Mouse (Mus musculus): ENCODE measurements around the gene Gtpbp6. TPM values are rescaled to one million over a fixed set of nuclear protein-coding genes. Genes with fewer than 3 reads are reported as not detected.

Gene Gtpbp6
- polyA plus RNA-seq, 1 experiment from 2014 or later, result 10.0 TPM

- H3K27me3 ChIP-seq, result no peaks in the 10 kb centered on the region
- peak overlapping the region; percentile 94 for H3K27ac ChIP-seq
- peak overlapping the region; percentile 84 for H3K9ac ChIP-seq
- WGBS (ENCODE audit: insufficient replicate concordance), result 12% methylated on average over 41 of the region's 41 CpGs
- DNase-seq, result no peak
- H3K4me1 ChIP-seq (replicated peaks), result peaks cover 40% of the 10 kb centered on the region
- H3K9me3 ChIP-seq (replicated peaks), result no peaks in the 10 kb centered on the region
- H3K4me2 ChIP-seq, result peak overlapping the region; percentile 96
- no peak for ATAC-seq (ENCODE audit: low read depth)
- H3K36me3 ChIP-seq, result peaks cover 45% of the 10 kb centered on the region
- peak overlapping the region; percentile 83 for H3K4me3 ChIP-seq (replicated peaks)
Measured at GRCm38 (mm10) chr5:110106901-110107564, 964 bp downstream of the Gtpbp6 start.

GRCm38 (mm10) chr5:110106140-110106871, 1.7 kb downstream of the Gtpbp6 start:
- Histone ChIP-seq H3K27me3 (peaks cover 5% of the 10 kb centered on the region; the same call in 1 of the 2 replicates), H3K9me3 (replicated peaks) (no peaks in the 10 kb centered on the region), H3K9ac (peak overlapping the region; percentile 84), H3K36me3 (peaks cover 45% of the 10 kb centered on the region), H3K4me3 (replicated peaks) (peak overlapping the region; percentile 83), H3K4me1 (replicated peaks) (peaks cover 48% of the 10 kb centered on the region), H3K4me2 (peak overlapping the region; percentile 96), H3K27ac (no peak overlapping the region)
- 91% methylated on average over 26 of the region's 26 CpGs for WGBS (ENCODE audit: insufficient replicate concordance)
- DNase-seq (no peak), ATAC-seq (ENCODE audit: low read depth) (no peak)

- 88% methylated on average over 36 of the region's 36 CpGs for WGBS (ENCODE audit: insufficient replicate concordance)
- no peak overlapping the region for H3K9ac ChIP-seq
- no peak for DNase-seq
- peaks cover 51% of the 10 kb centered on the region for H3K4me1 ChIP-seq (replicated peaks)
- no peaks in the 10 kb centered on the region for H3K9me3 ChIP-seq (replicated peaks)
- no peak for ATAC-seq (ENCODE audit: low read depth)
- H3K27ac ChIP-seq, result no peak overlapping the region
- no peak overlapping the region for H3K4me2 ChIP-seq
- H3K36me3 ChIP-seq, result peaks cover 45% of the 10 kb centered on the region
- no peak overlapping the region for H3K4me3 ChIP-seq (replicated peaks)
- H3K27me3 ChIP-seq, result peaks cover 19% of the 10 kb centered on the region
Measured at GRCm38 (mm10) chr5:110104616-110105380, 3.2 kb downstream of the Gtpbp6 start.

GRCm38 (mm10) chr5:110103901-110104615, 3.9 kb downstream of the Gtpbp6 start:
- no peak for ATAC-seq (ENCODE audit: low read depth)
- Histone ChIP-seq H3K27ac (no peak overlapping the region), H3K9ac (no peak overlapping the region), H3K9me3 (replicated peaks) (no peaks in the 10 kb centered on the region), H3K4me2 (no peak overlapping the region), H3K4me3 (replicated peaks) (no peak overlapping the region), H3K4me1 (replicated peaks) (peaks cover 48% of the 10 kb centered on the region), H3K36me3 (peaks cover 45% of the 10 kb centered on the region), H3K27me3 (peaks cover 19% of the 10 kb centered on the region)
- WGBS (ENCODE audit: insufficient replicate concordance), result 86% methylated on average over 27 of the region's 27 CpGs
- DNase-seq, result no peak

GRCm38 (mm10) chr5:110102853-110103625, 5.0 kb downstream of the Gtpbp6 start:
- Histone ChIP-seq H3K27ac (no peak overlapping the region), H3K4me2 (no peak overlapping the region), H3K9me3 (replicated peaks) (no peaks in the 10 kb centered on the region), H3K36me3 (peaks cover 45% of the 10 kb centered on the region), H3K9ac (no peak overlapping the region), H3K4me3 (replicated peaks) (no peak overlapping the region), H3K27me3 (peaks cover 24% of the 10 kb centered on the region), H3K4me1 (replicated peaks) (peaks cover 41% of the 10 kb centered on the region)
- ATAC-seq (ENCODE audit: low read depth) (no peak), DNase-seq (no peak)
- WGBS (ENCODE audit: insufficient replicate concordance), result 83% methylated on average over 19 of the region's 19 CpGs

GRCm38 (mm10) chr5:110102429-110102828, 5.6 kb downstream of the Gtpbp6 start:
- Histone ChIP-seq H3K4me1 (replicated peaks) (peaks cover 41% of the 10 kb centered on the region), H3K4me3 (replicated peaks) (no peak overlapping the region), H3K36me3 (peaks cover 45% of the 10 kb centered on the region), H3K9ac (no peak overlapping the region), H3K27ac (no peak overlapping the region), H3K27me3 (peaks cover 24% of the 10 kb centered on the region), H3K4me2 (no peak overlapping the region), H3K9me3 (replicated peaks) (no peaks in the 10 kb centered on the region)
- ATAC-seq (ENCODE audit: low read depth), result no peak
- no peak for DNase-seq
- 79% methylated on average over 13 of the region's 13 CpGs for WGBS (ENCODE audit: insufficient replicate concordance)

GRCm38 (mm10) chr5:110101716-110102347, 6.2 kb downstream of the Gtpbp6 start:
- H3K4me2 ChIP-seq, result peak overlapping the region; percentile 66
- H3K4me1 ChIP-seq (replicated peaks), result peaks cover 36% of the 10 kb centered on the region
- no peak overlapping the region for H3K27ac ChIP-seq
- no peak overlapping the region for H3K9ac ChIP-seq
- WGBS (ENCODE audit: insufficient replicate concordance), result 16% methylated on average over 33 of the region's 34 CpGs
- no peaks in the 10 kb centered on the region for H3K9me3 ChIP-seq (replicated peaks)
- peaks cover 24% of the 10 kb centered on the region for H3K27me3 ChIP-seq
- peak; percentile 50 for DNase-seq
- peak; percentile 13 for ATAC-seq (ENCODE audit: low read depth)
- peaks cover 45% of the 10 kb centered on the region for H3K36me3 ChIP-seq
- H3K4me3 ChIP-seq (replicated peaks), result peak overlapping the region; percentile 39

- Histone ChIP-seq H3K4me2 (peak overlapping the region; percentile 66), H3K9ac (peak overlapping the region; percentile 33; the same call in 1 of the 2 replicates), H3K4me1 (replicated peaks) (peaks cover 29% of the 10 kb centered on the region), H3K27ac (no peak overlapping the region), H3K4me3 (replicated peaks) (peak overlapping the region; percentile 39), H3K9me3 (replicated peaks) (no peaks in the 10 kb centered on the region), H3K36me3 (peaks cover 39% of the 10 kb centered on the region), H3K27me3 (peaks cover 24% of the 10 kb centered on the region)
- 3% methylated on average over 37 of the region's 37 CpGs for WGBS (ENCODE audit: insufficient replicate concordance)
- no peak for DNase-seq
- peak; percentile 11; the same call in 1 of the 2 replicates for ATAC-seq (ENCODE audit: low read depth)
Measured at GRCm38 (mm10) chr5:110100921-110101631, 6.9 kb downstream of the Gtpbp6 start.

- ATAC-seq (ENCODE audit: low read depth) (0 out of 2 replicates have a peak, but pooled peaks have one; percentile 10), DNase-seq (no peak)
- H3K4me1 ChIP-seq (replicated peaks), result peaks cover 32% of the 10 kb centered on the region
- no peaks in the 10 kb centered on the region for H3K9me3 ChIP-seq (replicated peaks)
- H3K9ac ChIP-seq, result 0 out of 2 replicates have a peak within 1 kb of the TSS, but pooled peaks have one; percentile 33
- H3K27me3 ChIP-seq, result peaks cover 24% of the 10 kb centered on the region
- 15% methylated on average over 25 of the region's 25 CpGs for WGBS (ENCODE audit: insufficient replicate concordance)
- H3K4me3 ChIP-seq (replicated peaks), result peak within 1 kb of the TSS; percentile 39
- H3K4me2 ChIP-seq, result peak within 1 kb of the TSS; percentile 66
- H3K36me3 ChIP-seq, result peaks cover 27% of the 10 kb centered on the region
- no peak within 1 kb of the TSS for H3K27ac ChIP-seq
Measured at GRCm38 (mm10) chr5:110099656-110100580, 8.1 kb downstream of the Gtpbp6 start, which contains the start of gene Plcxd1. Gene Plcxd1, plus strand, starts transcription at chr5:110099969.
